Mouse (Mus musculus): ENCODE results near the gene Cog1.

DNA sequence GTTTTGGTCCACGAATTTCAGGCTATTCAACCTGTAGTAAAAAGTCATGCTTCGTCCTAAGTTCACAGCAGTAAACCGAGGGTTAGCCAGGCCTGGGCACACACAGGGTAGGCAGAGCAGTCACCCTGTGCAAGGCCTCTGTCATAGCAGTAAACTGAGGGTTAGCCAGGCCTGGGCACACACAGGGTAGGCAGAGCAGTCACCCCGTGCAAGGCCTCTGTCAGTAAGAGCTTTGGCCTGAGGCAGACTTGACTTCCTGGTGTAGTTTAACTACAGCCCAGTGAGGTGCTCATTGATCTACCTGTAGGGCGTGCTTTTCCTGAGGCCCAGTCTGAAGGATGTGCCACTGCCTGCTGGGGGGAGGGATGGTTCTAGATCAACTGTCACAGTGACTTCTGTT lies 42.3 kb downstream of the Cog1 start:
- no peak for TF ChIP-seq TAL1 (IDR thresholded peaks at IDR 0.05; ENCODE audit: low read length)
- no peak for TF ChIP-seq GATA1 (IDR thresholded peaks at IDR 0.05; ENCODE audit: low read length)
